In the genomic region with DNA sequence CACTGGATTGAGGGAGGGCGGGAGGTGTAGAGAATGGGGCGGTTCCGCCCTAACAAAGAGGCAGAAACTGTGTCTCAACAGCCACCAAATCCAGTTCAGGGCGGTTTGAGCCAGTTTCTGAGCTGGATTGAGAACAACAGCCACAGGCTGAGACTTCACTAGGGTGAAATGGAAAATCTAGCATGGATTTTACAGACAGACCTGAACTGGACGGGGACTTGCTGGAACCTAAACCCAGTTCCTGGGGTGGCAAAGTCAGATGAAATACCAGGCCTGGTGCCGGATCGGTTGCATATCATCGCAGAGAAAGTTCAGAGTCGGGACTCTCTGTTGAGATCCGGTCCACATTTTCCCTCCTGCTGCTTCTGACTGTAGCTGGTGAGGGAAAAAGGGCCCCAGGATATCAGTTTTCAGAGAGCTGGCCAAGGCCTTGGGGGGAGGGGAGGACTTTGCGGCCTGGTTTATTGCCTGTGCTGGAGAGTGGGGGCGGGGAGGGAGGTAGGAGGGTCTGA, we compare ENCODE assay signal across 8 mouse cellular contexts. TPM values are rescaled to one million over a fixed set of nuclear protein-coding genes. Genes with fewer than 3 reads are reported as not detected.
DNase-seq lines count a peak whose midpoint lies in the region; ATAC-seq lines count a peak whose summit lies in the region.

No protein-coding gene starts in this region.

- H3K36me3 ChIP-seq in hindbrain, embryonic 12.5 days, result no peaks in the 10 kb centered on the region

- ATAC-seq in hindbrain, embryonic 12.5 days (ENCODE audit: low FRiP score), result peak; percentile 80

- H3K9ac ChIP-seq in hindbrain, embryonic 12.5 days, result no peak overlapping the region

- H3K9me3 ChIP-seq in hindbrain, embryonic 12.5 days (replicated peaks), result no peaks in the 10 kb centered on the region

- H3K27me3 ChIP-seq in hindbrain, embryonic 12.5 days, result no peaks in the 10 kb centered on the region

- no peak overlapping the region for H3K4me2 ChIP-seq in hindbrain, embryonic 12.5 days (replicated peaks)

- 5% methylated on average over 12 of the region's 12 CpGs for WGBS in hindbrain, embryonic 12.5 days

- H3K4me1 ChIP-seq in hindbrain, embryonic 12.5 days, result peaks cover 31% of the 10 kb centered on the region

- peak overlapping the region; percentile 97 for H3K27ac ChIP-seq in hindbrain, embryonic 12.5 days

- DNase-seq in R1 (ENCODE audit: low read depth, low spot score), result peak; percentile 100
- DNase-seq in cerebellum, postnatal 25 days, result peak; percentile 86 to 90
- peak; percentile 78 to 91 for DNase-seq in frontal cortex, postnatal 14 days (ENCODE audit: low spot score in 2 of 2)
- DNase-seq in layer of hippocampus, postnatal 14 days (ENCODE audit: low spot score in 2 of 2), result peak; percentile 89 to 97
- DNase-seq in lung, postnatal 10 days, result peak; percentile 98
- peak; percentile 90 for DNase-seq in ovary, postnatal 36 days (ENCODE audit: low spot score)
- peak; percentile 91 for DNase-seq in thymus, postnatal 14 days

- H3K4me3 ChIP-seq in hindbrain, embryonic 12.5 days, result no peak overlapping the region

RNA-seq across cellular contexts. Expression of a gene that starts 37.5 kb away (rescaled TPM):
- polyA plus RNA-seq in hindbrain, embryonic 12.5 days (2016; fragmentation: Nextera tagmentation; extraction: Ambion mirVana), result 63.8 and 77.2 TPM in 2 replicates
- 100 to 1,000 TPM; 108 to 121 TPM for total RNA-seq in layer of hippocampus, postnatal 14 days (2021)

RNA-seq across cellular contexts. Expression of a gene that starts 53.1 kb away (rescaled TPM):
- not detected in 2 replicates for polyA plus RNA-seq in hindbrain, embryonic 12.5 days (2016; fragmentation: Nextera tagmentation; extraction: Ambion mirVana)
- not detected for total RNA-seq in layer of hippocampus, postnatal 14 days (2021)
